9 mouse cellular contexts compared by ENCODE assay signal in the genomic region with DNA sequence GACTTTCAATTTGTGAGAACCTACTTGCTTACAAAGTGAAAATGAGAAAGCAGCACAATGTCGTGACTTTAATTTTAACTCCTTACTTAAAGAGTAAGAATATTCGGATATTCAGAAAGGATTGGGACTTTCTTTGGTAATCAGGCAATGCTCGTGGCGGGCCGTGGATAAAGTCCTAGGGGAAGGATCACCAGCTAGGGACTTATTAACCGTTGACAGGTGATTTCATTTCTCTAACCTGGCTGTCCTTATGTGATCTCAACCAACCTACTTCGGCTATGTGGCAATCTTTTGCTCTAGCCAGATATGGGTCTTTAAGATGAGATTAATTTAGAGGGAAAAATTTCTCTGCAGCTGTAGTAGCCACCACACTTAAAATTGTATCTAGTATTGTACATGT. TPM values are rescaled to one million over a fixed set of nuclear protein-coding genes. Genes with fewer than 3 reads are reported as not detected.
A peak's percentile ranks its signal among the peaks of the same experiment; 100 is the strongest.
DNase-seq lines count a peak whose midpoint lies in the region; ATAC-seq and TF ChIP-seq lines count a peak whose summit lies in the region.
"Had no signal": no experiment of that assay in that cellular context is flagged by ENCODE, and none has a peak within 500 bp of the region (broad histone marks: within the 10 kb centered on the region; RNA-seq: fewer than 3 reads in every experiment).

No protein-coding gene starts in this region.

- WGBS in lung, postnatal 0 days, result 75% methylated on average over 7 of the region's 7 CpGs
- WGBS in lung, adult 2 months, result 48% methylated on average over 7 of the region's 7 CpGs
- 70% methylated on average over 7 of the region's 7 CpGs for WGBS in heart, postnatal 0 days
- WGBS in limb, embryonic 12.5 days, result 82% methylated on average over 7 of the region's 7 CpGs
- 82% methylated on average over 7 of the region's 7 CpGs for WGBS in stomach, embryonic 15.5 days

- TF ChIP-seq EP300 in lung, postnatal 0 days (IDR thresholded peaks at IDR 0.05), result no peak
- TF ChIP-seq EP300 in heart, postnatal 0 days (IDR thresholded peaks at IDR 0.05; ENCODE audit: low read depth), result no peak

- peak overlapping the region; percentile 54 for H3K4me2 ChIP-seq in lung, postnatal 0 days (replicated peaks; ENCODE audit: low read depth, low read length)
- H3K4me2 ChIP-seq in heart, postnatal 0 days (ENCODE audit: low read depth, low read length), result peak overlapping the region; percentile 76; the same call in 1 of the 2 replicates
- peak overlapping the region; percentile 66 for H3K4me2 ChIP-seq in limb, embryonic 12.5 days
- peak overlapping the region; percentile 67; the same call in 1 of the 2 replicates for H3K4me2 ChIP-seq in stomach, embryonic 15.5 days

- H3K4me3 ChIP-seq in lung, postnatal 0 days (ENCODE audit: low read depth, low read length), result peak overlapping the region; percentile 96; the same call in 1 of the 2 replicates
- no peak overlapping the region for H3K4me3 ChIP-seq in lung, adult 2 months (replicated peaks; ENCODE audit: extremely low read depth, low read depth, low read length)
- peak overlapping the region; percentile 5; the same call in 1 of the 2 replicates for H3K4me3 ChIP-seq in heart, postnatal 0 days (ENCODE audit: low read depth, low read length)
- H3K4me3 ChIP-seq in limb, embryonic 12.5 days (replicated peaks), result 0 out of 2 replicates have a peak overlapping the region, but pooled peaks have one; percentile 11
- H3K4me3 ChIP-seq in stomach, embryonic 15.5 days (replicated peaks), result no peak overlapping the region

- no peak overlapping the region for H3K9ac ChIP-seq in lung, postnatal 0 days (replicated peaks; ENCODE audit: low read depth)
- no peak overlapping the region for H3K9ac ChIP-seq in heart, postnatal 0 days (replicated peaks; ENCODE audit: low read depth, low read length)
- H3K9ac ChIP-seq in limb, embryonic 12.5 days (replicated peaks), result no peak overlapping the region
- no peak overlapping the region for H3K9ac ChIP-seq in stomach, embryonic 15.5 days

- no peaks in the 10 kb centered on the region for H3K9me3 ChIP-seq in lung, postnatal 0 days (ENCODE audit: low read length)
- no peaks in the 10 kb centered on the region for H3K9me3 ChIP-seq in heart, postnatal 0 days (replicated peaks; ENCODE audit: control insufficient read depth, low read length)
- H3K9me3 ChIP-seq in limb, embryonic 12.5 days, result no peaks in the 10 kb centered on the region
- no peaks in the 10 kb centered on the region for H3K9me3 ChIP-seq in stomach, embryonic 15.5 days

- ATAC-seq in lung, postnatal 0 days, result no peak
- ATAC-seq in heart, postnatal 0 days (ENCODE audit: insufficient read depth, low read depth), result no peak
- ATAC-seq in limb, embryonic 12.5 days (ENCODE audit: insufficient number of reproducible peaks, insufficient read depth, low FRiP score, low TSS enrichment, low read depth), result no peak
- no peak for ATAC-seq in stomach, embryonic 15.5 days (ENCODE audit: insufficient read depth, low FRiP score, low read depth)

- TF ChIP-seq POLR2A in lung, adult 2 months (IDR thresholded peaks at IDR 0.05; ENCODE audit: borderline replicate concordance, extremely low read depth, low read depth, low read length), result no peak

- H3K27me3 ChIP-seq in lung, postnatal 0 days (replicated peaks; ENCODE audit: insufficient read depth, low read length), result no peaks in the 10 kb centered on the region
- H3K27me3 ChIP-seq in heart, postnatal 0 days (ENCODE audit: control insufficient read depth, insufficient read depth, low read length), result no peaks in the 10 kb centered on the region
- no peaks in the 10 kb centered on the region for H3K27me3 ChIP-seq in limb, embryonic 12.5 days
- no peaks in the 10 kb centered on the region for H3K27me3 ChIP-seq in stomach, embryonic 15.5 days (replicated peaks)

- 0 out of 2 replicates have a peak overlapping the region, but pooled peaks have one; percentile 11 for H3K27ac ChIP-seq in lung, postnatal 0 days (ENCODE audit: low read length)
- no peak overlapping the region for H3K27ac ChIP-seq in heart, postnatal 0 days (ENCODE audit: low read depth)
- H3K27ac ChIP-seq in limb, embryonic 12.5 days, result no peak overlapping the region
- no peak overlapping the region for H3K27ac ChIP-seq in stomach, embryonic 15.5 days

- no peak for TF ChIP-seq CTCF in lung, postnatal 0 days (IDR thresholded peaks at IDR 0.05)
- TF ChIP-seq CTCF in lung, adult 2 months (IDR thresholded peaks at IDR 0.05; ENCODE audit: insufficient read depth, low read length), result no peak
- no peak for TF ChIP-seq CTCF in heart, postnatal 0 days (IDR thresholded peaks at IDR 0.05; ENCODE audit: low read depth)

- peaks cover 22% of the 10 kb centered on the region; the same call in 1 of the 2 replicates for H3K4me1 ChIP-seq in lung, postnatal 0 days (ENCODE audit: insufficient read depth, low read depth, low read length)
- H3K4me1 ChIP-seq in lung, adult 2 months (ENCODE audit: control insufficient read depth, insufficient read depth, low read length), result peaks cover 17% of the 10 kb centered on the region
- peaks cover 24% of the 10 kb centered on the region for H3K4me1 ChIP-seq in heart, postnatal 0 days (ENCODE audit: control insufficient read depth, insufficient read depth)
- peaks cover 34% of the 10 kb centered on the region for H3K4me1 ChIP-seq in limb, embryonic 12.5 days (replicated peaks)
- H3K4me1 ChIP-seq in stomach, embryonic 15.5 days, result peaks cover 18% of the 10 kb centered on the region

- H3K36me3 ChIP-seq in lung, postnatal 0 days (ENCODE audit: insufficient read depth, low read length), result peaks cover 20% of the 10 kb centered on the region; the same call in 1 of the 2 replicates
- H3K36me3 ChIP-seq in heart, postnatal 0 days (replicated peaks; ENCODE audit: control insufficient read depth, insufficient read depth, low read length), result peaks cover 49% of the 10 kb centered on the region
- peaks cover 57% of the 10 kb centered on the region for H3K36me3 ChIP-seq in limb, embryonic 12.5 days
- peaks cover 29% of the 10 kb centered on the region for H3K36me3 ChIP-seq in stomach, embryonic 15.5 days

- no peak for DNase-seq in lung, postnatal 0 days (ENCODE audit: low spot score)
- no peak for DNase-seq in lung, adult 2 months
- no peak for DNase-seq in heart, postnatal 0 days (ENCODE audit: low spot score)
- DNase-seq in thymus, postnatal 36 days, result no peak
- DNase-seq in urinary bladder, postnatal 25 days (ENCODE audit: low spot score), result no peak
- DNase-seq in frontal cortex, postnatal 36 days (ENCODE audit: low spot score in 2 of 2), result no peak
- DNase-seq: layer of hippocampus, postnatal 36 days had no signal

RNA-seq across cellular contexts. Expression of gene Dnaja1, which starts 3.2 kb away (rescaled TPM):
- 285 and 314 TPM in 2 replicates for polyA plus RNA-seq in lung, postnatal 0 days (2015; fragmentation: Nextera tagmentation; extraction: Ambion mirVana)
- 5.7 and 8.5 TPM in 2 replicates for polyA plus RNA-seq in lung, adult 2 months (2012; rRNA removed)
- 20.9 and 27.7 TPM in 2 replicates for total RNA-seq in heart, postnatal 0 days (2014; rRNA removed; ENCODE audit: low replicate concordance)
- 200 and 206 TPM in 2 replicates for polyA plus RNA-seq in heart, postnatal 0 days (2015; fragmentation: Nextera tagmentation; extraction: Ambion mirVana)
- polyA plus RNA-seq in limb, embryonic 12.5 days (2016; fragmentation: Nextera tagmentation; extraction: Ambion mirVana), result 459 and 511 TPM in 2 replicates
- 361 and 370 TPM in 2 replicates for polyA plus RNA-seq in stomach, embryonic 15.5 days (2015; fragmentation: Nextera tagmentation; extraction: Ambion mirVana)

RNA-seq across cellular contexts. Expression of gene Aptx, which starts 22.1 kb away (rescaled TPM):
- polyA plus RNA-seq in lung, postnatal 0 days (2015; fragmentation: Nextera tagmentation; extraction: Ambion mirVana), result 19.5 and 21.2 TPM in 2 replicates
- 5.5 and 8.3 TPM in 2 replicates for polyA plus RNA-seq in lung, adult 2 months (2012; rRNA removed)
- total RNA-seq in heart, postnatal 0 days (2014; rRNA removed; ENCODE audit: low replicate concordance), result 4.5 and 18.9 TPM in 2 replicates
- polyA plus RNA-seq in heart, postnatal 0 days (2015; fragmentation: Nextera tagmentation; extraction: Ambion mirVana), result 28.1 and 29.9 TPM in 2 replicates
- 34.0 and 37.9 TPM in 2 replicates for polyA plus RNA-seq in limb, embryonic 12.5 days (2016; fragmentation: Nextera tagmentation; extraction: Ambion mirVana)
- 24.2 and 25.0 TPM in 2 replicates for polyA plus RNA-seq in stomach, embryonic 15.5 days (2015; fragmentation: Nextera tagmentation; extraction: Ambion mirVana)

RNA-seq across cellular contexts. Expression of gene Smu1, which starts 32.6 kb away (rescaled TPM):
- 88.4 and 89.0 TPM in 2 replicates for polyA plus RNA-seq in lung, postnatal 0 days (2015; fragmentation: Nextera tagmentation; extraction: Ambion mirVana)
- polyA plus RNA-seq in lung, adult 2 months (2012; rRNA removed), result 13.1 and 21.5 TPM in 2 replicates
- total RNA-seq in heart, postnatal 0 days (2014; rRNA removed; ENCODE audit: low replicate concordance), result 56.4 and 86.6 TPM in 2 replicates
- 68.6 and 73.6 TPM in 2 replicates for polyA plus RNA-seq in heart, postnatal 0 days (2015; fragmentation: Nextera tagmentation; extraction: Ambion mirVana)
- 159 and 160 TPM in 2 replicates for polyA plus RNA-seq in limb, embryonic 12.5 days (2016; fragmentation: Nextera tagmentation; extraction: Ambion mirVana)
- 137 and 144 TPM in 2 replicates for polyA plus RNA-seq in stomach, embryonic 15.5 days (2015; fragmentation: Nextera tagmentation; extraction: Ambion mirVana)

Comparison
In these comparisons a context has a peak if more than half of its experiments do, and no peak if none do; other contexts are left out.
1. H3K4me3 ChIP-seq: peak in lung, postnatal 0 days (single experiment), heart, postnatal 0 days (single experiment) and limb, embryonic 12.5 days (single experiment); none in lung, adult 2 months (single experiment) and stomach, embryonic 15.5 days (single experiment).
2. RNA of gene Dnaja1, which starts 3.2 kb away (polyA plus RNA-seq): 459 to 511 TPM in limb, embryonic 12.5 days, 361 to 370 TPM in stomach, embryonic 15.5 days, 285 to 314 TPM in lung, postnatal 0 days and 200 to 206 TPM in heart, postnatal 0 days; 5.7 to 8.5 TPM in lung, adult 2 months; every median in the first group is over 10 times any median in the second.
3. Peak in every context shown above with its lines, with median percentiles within 50 percentile points of each other: H3K4me2 ChIP-seq.